Mouse (Mus musculus) kidney, postnatal 0 days (tissue): ENCODE measurements around the gene Tns4. TPM values are rescaled to one million over a fixed set of nuclear protein-coding genes. Genes with fewer than 3 reads are reported as not detected.

ENCODE experiments used
- ATAC-seq: fragments of 200-750 bp; cut with Nextera tagmentation; replicated peaks from 2 replicates; pipeline ENCODE4 v1.8.0; 2017; ENCODE audit warnings: low read depth, moderate number of reproducible peaks, moderate TSS enrichment, moderate library complexity; ENCODE audit not compliant: low FRiP score
- DNase-seq: peaks from one replicate; pipeline ENCODE4 v3.0.0-alpha.2; 2016; ENCODE audit warnings: low spot score
- H3K27ac ChIP-seq: fragments of 300-500 bp; sonication (generic); 2 replicates; pipeline ENCODE4 v1.5.1; 2014; ENCODE audit warnings: mild to moderate bottlenecking
- H3K27me3 ChIP-seq: fragments of 300-500 bp; sonication (generic); 2 replicates; pipeline ENCODE4 v1.6.1; 2014; ENCODE audit warnings: low read length, mixed read lengths; ENCODE audit not compliant: insufficient read depth
- H3K36me3 ChIP-seq: fragments of 300-500 bp; sonication (generic); 2 replicates; pipeline ENCODE4 v1.6.1; 2014; ENCODE audit warnings: low read length, mixed read lengths; ENCODE audit not compliant: insufficient read depth
- H3K4me1 ChIP-seq: fragments of 300-500 bp; sonication (generic); replicated peaks from 2 replicates; pipeline ENCODE4 v1.6.1; 2014; ENCODE audit warnings: antibody characterized with exemption, low read length, mixed read lengths; ENCODE audit not compliant: insufficient read depth
- H3K4me2 ChIP-seq: fragments of 300-500 bp; sonication (generic); 2 replicates; pipeline ENCODE4 v1.6.1; 2014; ENCODE audit warnings: mild to moderate bottlenecking, low read length, moderate library complexity, mixed read lengths
- H3K4me3 ChIP-seq: fragments of 300-500 bp; sonication (generic); replicated peaks from 2 replicates; pipeline ENCODE4 v1.5.1; 2014; ENCODE audit warnings: low read depth, low read length
- H3K9ac ChIP-seq: fragments of 300-500 bp; sonication (generic); 2 replicates; pipeline ENCODE4 v1.6.1; 2014; ENCODE audit warnings: low read depth, low read length
- H3K9me3 ChIP-seq: fragments of 300-500 bp; sonication (generic); replicated peaks from 2 replicates; pipeline ENCODE4 v1.6.1; 2016; ENCODE audit warnings: low read length, inconsistent platforms, mixed read lengths
- CTCF ChIP-seq: IDR thresholded peaks from 2 replicates; pipeline ENCODE4 v1.5.1; 2016; ENCODE audit warnings: antibody characterized with exemption, low read depth, mild to moderate bottlenecking, moderate library complexity
- WGBS: fragments of 180-500 bp; shearing (Covaris S2); extraction: QIAGEN DNeasy Blood & Tissue Kit; methylation state at CpG from one replicate; pipeline ENCODE4 v1.1.7; 2014; 5-methylcytosine and 5-hydroxymethylcytosine counted together
- polyA plus RNA-seq: library from polyadenylated mRNA; unstranded; fragments of >200 nt; fragmentation: Nextera tagmentation; extraction: Ambion mirVana; gene quantifications from 2 replicates; pipeline ENCODE4 v1.2.1, GENCODE M21; 2015

Gene Tns4
- polyA plus RNA-seq, 1 experiment from 2014 or later, result 0.16 TPM

GRCm38 (mm10) chr11:99096417-99096816, 7.3 kb upstream of the Tns4 start:
- no peak for TF ChIP-seq CTCF
- no peak overlapping the region for H3K27ac ChIP-seq
- H3K4me1 ChIP-seq, result no peaks in the 10 kb centered on the region
- H3K27me3 ChIP-seq, result no peaks in the 10 kb centered on the region
- no peak overlapping the region for H3K4me3 ChIP-seq
- no peaks in the 10 kb centered on the region for H3K9me3 ChIP-seq
- ATAC-seq (no peak), DNase-seq (no peak)
- H3K36me3 ChIP-seq, result no peaks in the 10 kb centered on the region
- 64% methylated on average over 4 of the region's 4 CpGs for WGBS
- H3K9ac ChIP-seq, result no peak overlapping the region
- no peak overlapping the region for H3K4me2 ChIP-seq

GRCm38 (mm10) chr11:99095759-99096158, 6.7 kb upstream of the Tns4 start:
- H3K27me3 ChIP-seq, result no peaks in the 10 kb centered on the region
- H3K27ac ChIP-seq, result no peak overlapping the region
- no peak for ATAC-seq
- no peak for DNase-seq
- no peak for TF ChIP-seq CTCF
- H3K9ac ChIP-seq, result no peak overlapping the region
- no peaks in the 10 kb centered on the region for H3K4me1 ChIP-seq
- no peak overlapping the region for H3K4me3 ChIP-seq
- no peaks in the 10 kb centered on the region for H3K36me3 ChIP-seq
- WGBS, result 71% methylated on average over 4 of the region's 4 CpGs
- H3K4me2 ChIP-seq, result no peak overlapping the region
- no peaks in the 10 kb centered on the region for H3K9me3 ChIP-seq

DNA sequence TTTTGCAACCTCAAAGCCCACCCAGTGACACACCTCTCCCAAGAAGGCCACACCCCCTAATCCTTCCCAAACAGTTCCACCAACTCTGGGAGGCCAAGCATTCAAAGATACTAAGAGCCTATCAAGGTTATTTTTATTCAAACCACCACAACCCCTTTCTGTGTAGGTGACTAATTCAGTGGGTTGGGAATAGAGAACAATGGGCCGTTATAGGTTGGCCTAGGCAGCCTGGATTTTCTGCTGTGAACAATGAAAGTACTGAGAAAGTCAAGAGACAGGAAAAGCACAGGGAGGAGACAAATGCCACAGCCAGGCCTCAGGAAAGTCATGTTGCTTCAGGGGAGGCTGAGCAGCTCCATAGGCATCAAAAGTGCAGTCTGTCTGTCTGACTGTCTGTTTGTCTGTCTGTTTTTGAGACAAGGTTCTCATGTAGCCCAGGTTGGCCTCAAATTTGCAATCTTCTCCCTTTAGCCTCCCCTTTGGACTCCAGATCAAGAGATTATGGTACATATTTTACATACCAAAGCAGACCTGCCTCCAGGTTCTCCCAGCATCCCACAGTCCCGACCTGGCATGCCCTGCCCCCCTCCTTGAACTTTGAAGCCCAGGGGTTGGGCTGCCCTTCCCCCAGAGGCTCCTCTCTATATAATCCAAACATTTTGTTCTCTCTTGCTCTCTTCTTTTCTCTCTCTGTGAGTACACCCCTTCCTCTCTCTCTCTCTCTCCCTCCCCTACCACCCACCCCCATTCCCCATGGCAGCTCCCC, 6.0 kb upstream of the Tns4 start:
- no peak for DNase-seq
- no peak for ATAC-seq
- H3K27ac ChIP-seq, result no peak overlapping the region
- H3K36me3 ChIP-seq, result no peaks in the 10 kb centered on the region
- WGBS, result 53% methylated on average over 2 of the region's 2 CpGs
- no peak for TF ChIP-seq CTCF
- no peaks in the 10 kb centered on the region for H3K27me3 ChIP-seq
- H3K9me3 ChIP-seq, result no peaks in the 10 kb centered on the region
- no peak overlapping the region for H3K4me3 ChIP-seq
- no peak overlapping the region for H3K4me2 ChIP-seq
- no peaks in the 10 kb centered on the region for H3K4me1 ChIP-seq
- no peak overlapping the region for H3K9ac ChIP-seq

DNA sequence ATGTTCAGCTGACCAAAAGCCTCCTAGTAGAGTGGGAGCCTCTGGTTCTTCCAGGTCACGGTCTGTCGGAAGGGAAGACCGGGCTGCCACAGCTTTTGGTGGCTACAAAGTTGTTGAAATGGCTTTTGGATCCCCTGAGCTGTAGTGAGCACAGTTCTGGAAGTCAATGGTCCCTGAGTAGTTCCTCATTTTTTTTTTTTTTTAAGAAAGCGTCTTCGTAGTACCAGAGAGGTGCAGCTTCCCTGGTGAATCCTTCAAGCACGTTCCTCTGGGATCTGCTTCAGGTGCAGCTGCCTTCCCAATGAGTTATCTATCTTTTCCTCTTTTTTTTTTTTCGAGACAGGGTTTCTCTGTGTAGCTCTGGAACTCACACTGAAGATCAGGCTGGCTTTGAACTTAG, 4.6 kb upstream of the Tns4 start:
- ATAC-seq, result no peak
- H3K36me3 ChIP-seq, result no peaks in the 10 kb centered on the region
- 79% methylated on average over 7 of the region's 7 CpGs for WGBS

DNA sequence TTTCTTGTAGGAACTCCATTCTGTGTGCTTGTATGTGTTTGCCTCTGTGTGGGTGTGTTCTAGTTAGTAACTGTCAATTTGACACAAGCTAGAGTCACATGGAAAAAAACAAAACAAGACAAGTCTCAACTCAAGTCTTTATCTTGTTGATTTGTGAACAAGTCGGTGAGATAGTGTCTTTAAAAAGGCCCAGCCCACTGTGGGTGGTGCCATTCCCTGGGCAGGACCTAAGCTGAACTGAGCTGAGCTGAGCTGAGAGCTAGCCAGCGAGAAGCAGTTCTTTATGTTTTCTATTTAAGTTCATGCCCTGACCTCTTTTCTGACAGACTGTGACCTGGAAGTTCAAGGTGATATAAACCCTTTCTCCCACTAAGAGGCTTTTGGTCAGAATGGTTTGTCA, 2.6 kb upstream of the Tns4 start:
- Histone ChIP-seq H3K9ac (no peak overlapping the region), H3K9me3 (no peaks in the 10 kb centered on the region), H3K27me3 (no peaks in the 10 kb centered on the region), H3K4me2 (no peak overlapping the region), H3K4me3 (no peak overlapping the region), H3K27ac (no peak overlapping the region), H3K4me1 (no peaks in the 10 kb centered on the region), H3K36me3 (no peaks in the 10 kb centered on the region)
- WGBS, result 49% methylated on average over 2 of the region's 2 CpGs
- no peak for DNase-seq
- TF ChIP-seq CTCF, result no peak
- no peak for ATAC-seq

More for the DNA sequence above, 4.6 kb upstream of the Tns4 start:
- Histone ChIP-seq H3K4me1 (no peaks in the 10 kb centered on the region), H3K27ac (no peak overlapping the region), H3K4me2 (no peak overlapping the region), H3K27me3 (no peaks in the 10 kb centered on the region), H3K9ac (no peak overlapping the region), H3K4me3 (no peak overlapping the region), H3K9me3 (no peaks in the 10 kb centered on the region)
- no peak for DNase-seq
- no peak for TF ChIP-seq CTCF

GRCm38 (mm10) chr11:99090391-99090790, 1.3 kb upstream of the Tns4 start:
- Histone ChIP-seq H3K27me3 (no peaks in the 10 kb centered on the region), H3K4me1 (no peaks in the 10 kb centered on the region), H3K4me3 (no peak overlapping the region), H3K9ac (no peak overlapping the region), H3K27ac (no peak overlapping the region), H3K4me2 (no peak overlapping the region), H3K36me3 (no peaks in the 10 kb centered on the region), H3K9me3 (no peaks in the 10 kb centered on the region)
- no peak for ATAC-seq
- no peak for DNase-seq
- no peak for TF ChIP-seq CTCF
- WGBS, result 89% methylated on average over 8 of the region's 8 CpGs

DNA sequence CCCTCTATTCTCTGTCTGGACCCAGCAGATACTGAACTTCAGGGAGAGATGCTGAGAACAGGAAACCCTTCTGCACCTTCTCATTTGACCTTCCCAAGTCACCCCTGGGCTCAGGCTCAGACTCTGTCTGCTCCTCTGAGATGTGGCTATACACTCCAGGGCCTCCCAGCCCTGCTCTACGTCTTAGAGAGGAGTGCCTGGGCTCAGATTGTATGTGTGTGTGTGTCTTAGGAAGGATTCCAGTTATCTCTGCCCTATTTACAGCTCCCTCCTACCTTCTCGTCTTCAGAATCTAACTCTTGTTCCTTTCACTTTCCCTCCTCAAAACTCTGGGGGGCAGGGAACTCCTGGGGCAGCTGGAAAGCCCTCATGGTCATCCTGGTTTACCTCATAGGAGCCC, 620 bp downstream of the Tns4 start:
- ATAC-seq (no peak), DNase-seq (no peak)
- Histone ChIP-seq H3K4me2 (no peak overlapping the region), H3K27me3 (no peaks in the 10 kb centered on the region), H3K9ac (no peak overlapping the region), H3K36me3 (no peaks in the 10 kb centered on the region), H3K27ac (no peak overlapping the region), H3K9me3 (no peaks in the 10 kb centered on the region), H3K4me3 (no peak overlapping the region), H3K4me1 (no peaks in the 10 kb centered on the region)
- WGBS, result 67% methylated on average over 2 of the region's 2 CpGs
- TF ChIP-seq CTCF, result no peak
